Mouse (Mus musculus) thymus, adult 2 months (tissue): ENCODE measurements around the gene Mastl. TPM values are rescaled to one million over a fixed set of nuclear protein-coding genes. Genes with fewer than 3 reads are reported as not detected.

Experiments used
- DNase-seq: peaks from one replicate; pipeline ENCODE4 v3.0.0; 2021
- H3K27ac ChIP-seq: fragments of 200-500 bp; 2 replicates; pipeline ENCODE4 v1.5.1; 2012; ENCODE audit warnings: low read length, control low read depth; ENCODE audit not compliant: control insufficient read depth, insufficient read depth
- H3K27me3 ChIP-seq: fragments of 200-500 bp; 2 replicates; pipeline ENCODE4 v1.6.1; 2012; ENCODE audit warnings: mild to moderate bottlenecking, low read length, moderate library complexity, mixed read lengths; ENCODE audit not compliant: control insufficient read depth, insufficient read depth
- H3K36me3 ChIP-seq: fragments of 200-500 bp; 2 replicates; pipeline ENCODE4 v1.6.1; 2012; ENCODE audit warnings: mild to moderate bottlenecking, low read length, moderate library complexity; ENCODE audit not compliant: control insufficient read depth, insufficient read depth
- H3K4me1 ChIP-seq: fragments of 200-500 bp; replicated peaks from 2 replicates; pipeline ENCODE4 v1.6.1; 2012; ENCODE audit warnings: low read length; ENCODE audit not compliant: control insufficient read depth, insufficient read depth
- H3K4me3 ChIP-seq: fragments of 200-500 bp; 2 replicates; pipeline ENCODE4 v1.5.1; 2012; ENCODE audit warnings: mild to moderate bottlenecking, low read length, control low read depth, moderate library complexity; ENCODE audit not compliant: control insufficient read depth, insufficient read depth
- CTCF ChIP-seq: fragments of 200-500 bp; IDR thresholded peaks from 2 replicates; pipeline ENCODE4 v1.5.1; 2012; ENCODE audit warnings: mild to moderate bottlenecking, control low read depth, low read length, moderate library complexity, borderline replicate concordance; ENCODE audit not compliant: control insufficient read depth, poor library complexity, insufficient read depth; ENCODE audit errors: extremely low read depth
- POLR2A ChIP-seq: fragments of 200-500 bp; IDR thresholded peaks from 2 replicates; pipeline ENCODE4 v1.6.1; 2012; ENCODE audit warnings: mild to moderate bottlenecking, low read length, control low read depth, moderate library complexity; ENCODE audit not compliant: control insufficient read depth, poor library complexity, insufficient read depth; ENCODE audit errors: extremely low read depth
- WGBS: fragments of 180-500 bp; shearing (Covaris S2); methylation state at CpG from one replicate; pipeline ENCODE4 v1.1.7; 2018; 5-methylcytosine and 5-hydroxymethylcytosine counted together
- polyA plus RNA-seq: library from polyadenylated mRNA; depleted of rRNA; stranded (reverse); fragments of >200 nt; gene quantifications from 2 replicates; pipeline ENCODE4 v1.2.3, GENCODE M21; 2012

Mastl gene
- polyA plus RNA-seq, 1 experiment, result 1.6 TPM

DNA sequence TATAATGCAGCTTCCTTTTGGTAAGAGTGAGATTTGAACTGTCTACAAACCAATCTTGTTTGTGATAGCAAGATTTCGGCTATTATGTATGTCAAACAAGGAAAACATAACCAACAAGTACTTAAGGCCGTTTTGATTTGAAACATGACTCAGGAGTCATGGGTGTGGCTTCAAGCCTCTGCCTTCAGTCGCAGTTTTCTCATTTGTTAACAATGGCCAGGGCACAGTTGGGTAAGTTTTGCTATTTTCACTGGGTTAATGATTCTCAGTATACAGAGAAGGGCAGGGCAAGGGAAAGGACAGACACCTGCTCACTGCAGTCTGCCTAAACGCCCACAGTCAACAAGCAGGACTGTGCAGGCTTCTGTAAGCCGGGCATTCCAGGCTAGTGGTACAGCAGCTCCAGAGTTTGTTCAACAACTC lies 614 bp downstream of the Mastl start:
- WGBS, result 3% methylated on average over 5 of the region's 5 CpGs

DNA sequence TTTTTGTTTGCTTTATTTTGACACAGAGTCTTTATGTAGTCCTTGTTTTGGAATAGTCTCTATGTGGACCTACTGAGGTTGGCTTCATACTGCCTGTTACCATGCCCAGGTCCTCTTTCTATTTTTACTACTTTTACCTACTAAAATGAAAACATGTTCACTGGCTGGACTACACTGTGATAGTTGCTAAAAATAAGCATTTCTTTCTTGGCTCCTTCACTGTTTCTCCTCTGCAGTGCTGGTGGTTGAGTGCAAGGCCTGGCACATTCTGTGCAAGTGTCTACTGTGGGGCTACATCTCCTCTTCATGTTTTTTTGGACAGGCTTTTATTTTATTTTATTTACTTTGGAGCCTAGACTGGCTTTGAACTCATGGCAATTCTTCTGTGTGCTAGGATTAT lies 36.3 kb downstream of the Mastl start:
- TF ChIP-seq CTCF (no peak), POLR2A (no peak)
- Histone ChIP-seq H3K27ac (no peak overlapping the region), H3K36me3 (peaks cover 9% of the 10 kb centered on the region; the same call in 1 of the 2 replicates), H3K27me3 (no peaks in the 10 kb centered on the region), H3K4me3 (no peak overlapping the region), H3K4me1 (no peaks in the 10 kb centered on the region)
- no peak for DNase-seq

More for the DNA sequence above, 614 bp downstream of the Mastl start:
- Histone ChIP-seq H3K36me3 (no peaks in the 10 kb centered on the region), H3K27me3 (no peaks in the 10 kb centered on the region), H3K4me1 (peaks cover 8% of the 10 kb centered on the region), H3K27ac (no peak overlapping the region), H3K4me3 (peak overlapping the region; percentile 52)
- TF ChIP-seq CTCF (no peak), POLR2A (no peak)
- DNase-seq, result no peak

DNA sequence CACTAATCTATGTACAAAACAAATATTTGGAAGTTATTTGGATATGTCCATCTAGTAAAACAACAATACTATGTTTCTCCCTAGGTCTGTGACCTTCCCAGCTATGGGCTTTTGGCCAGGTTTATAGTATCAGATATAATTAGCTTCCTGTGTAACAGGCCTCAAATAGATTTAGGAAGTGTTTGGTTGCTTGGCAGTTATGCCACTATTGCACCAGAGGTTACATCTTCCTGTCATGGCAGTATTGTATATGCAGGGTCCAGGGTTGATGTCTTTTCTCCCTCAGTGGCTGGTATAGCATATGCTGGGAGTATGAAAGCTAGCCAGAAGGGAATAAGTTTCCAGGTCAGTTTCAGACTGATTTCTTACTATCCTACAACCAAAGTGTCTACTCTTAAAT lies 53.6 kb downstream of the Mastl start:
- TF ChIP-seq CTCF (no peak), POLR2A (no peak)
- Histone ChIP-seq H3K4me1 (no peaks in the 10 kb centered on the region), H3K36me3 (peaks cover 16% of the 10 kb centered on the region), H3K4me3 (no peak overlapping the region), H3K27me3 (no peaks in the 10 kb centered on the region), H3K27ac (no peak overlapping the region)
- DNase-seq, result no peak

DNA sequence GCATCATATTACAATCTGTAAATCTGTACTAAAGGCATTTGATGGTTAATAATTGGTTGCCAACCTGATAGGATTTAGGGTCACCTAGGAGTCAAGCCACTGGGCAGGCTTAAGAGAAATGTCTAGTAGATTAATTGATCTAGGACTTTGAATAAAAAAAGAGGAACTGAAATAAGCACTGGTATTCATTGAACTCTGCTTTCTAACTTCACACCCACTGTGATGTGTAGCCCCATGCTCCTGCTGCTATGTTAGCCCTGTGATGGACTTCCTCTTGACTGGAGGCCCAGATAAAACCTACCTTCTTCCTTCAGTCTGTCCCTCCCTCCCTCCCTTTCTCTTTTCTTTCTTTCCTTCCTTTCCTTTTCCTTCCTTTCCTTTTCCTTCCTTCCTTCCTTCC lies 58.8 kb downstream of the Mastl start:
- TF ChIP-seq CTCF, result no peak
- TF ChIP-seq POLR2A, result no peak
- Histone ChIP-seq H3K4me3 (no peak overlapping the region), H3K27ac (no peak overlapping the region), H3K36me3 (peaks cover 43% of the 10 kb centered on the region), H3K27me3 (no peaks in the 10 kb centered on the region), H3K4me1 (no peaks in the 10 kb centered on the region)
- DNase-seq, result no peak

DNA sequence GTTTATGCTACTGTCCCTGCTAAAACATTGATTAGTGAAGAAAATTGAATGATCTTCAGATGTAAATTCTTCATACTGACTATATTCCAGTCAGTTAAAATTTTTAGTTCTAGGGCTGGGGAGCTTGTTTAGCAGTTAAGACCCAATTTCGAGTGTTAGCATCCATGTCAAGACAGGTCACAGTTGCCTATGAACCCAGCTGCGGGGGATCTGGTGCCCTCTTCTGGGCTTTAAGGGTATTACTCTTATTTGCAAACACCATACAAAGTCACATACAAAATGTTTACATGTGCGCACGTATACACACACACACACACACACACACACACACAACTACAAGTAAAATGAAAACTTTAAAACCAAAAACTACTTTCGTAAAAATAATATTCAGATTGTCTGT lies 63.6 kb downstream of the Mastl start:
- Histone ChIP-seq H3K36me3 (peaks cover 51% of the 10 kb centered on the region), H3K27me3 (no peaks in the 10 kb centered on the region), H3K4me1 (no peaks in the 10 kb centered on the region), H3K27ac (no peak overlapping the region), H3K4me3 (no peak overlapping the region)
- 58% methylated on average over 5 of the region's 5 CpGs for WGBS
- DNase-seq, result peak; percentile 49
- TF ChIP-seq POLR2A (no peak), CTCF (no peak)

DNA sequence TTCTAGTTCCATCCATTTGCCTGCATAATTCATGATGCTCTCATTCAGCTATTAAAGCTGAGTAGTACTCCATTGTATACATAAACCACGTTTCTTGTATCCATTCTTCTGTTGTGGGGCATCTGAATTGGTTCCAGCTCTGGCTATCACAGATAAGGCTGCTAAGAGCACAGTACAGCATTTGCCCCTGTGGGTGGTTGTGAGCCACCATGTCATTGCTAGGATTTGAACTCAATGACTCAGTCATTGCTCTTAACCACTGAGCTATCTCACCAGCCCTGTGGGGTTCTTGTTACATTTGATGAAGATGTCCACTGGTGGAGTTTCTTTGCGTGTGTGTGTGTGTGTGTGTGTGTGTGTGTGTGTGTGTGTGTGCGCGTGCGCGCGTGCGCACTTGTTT lies 71.3 kb downstream of the Mastl start:
- H3K27me3 ChIP-seq, result no peaks in the 10 kb centered on the region
- no peaks in the 10 kb centered on the region for H3K4me1 ChIP-seq
- peaks cover 44% of the 10 kb centered on the region for H3K36me3 ChIP-seq
- no peak for TF ChIP-seq POLR2A
- TF ChIP-seq CTCF, result no peak
- WGBS, result 98% methylated on average over 8 of the region's 8 CpGs
- H3K4me3 ChIP-seq, result no peak overlapping the region
- no peak for DNase-seq
- H3K27ac ChIP-seq, result no peak overlapping the region

DNA sequence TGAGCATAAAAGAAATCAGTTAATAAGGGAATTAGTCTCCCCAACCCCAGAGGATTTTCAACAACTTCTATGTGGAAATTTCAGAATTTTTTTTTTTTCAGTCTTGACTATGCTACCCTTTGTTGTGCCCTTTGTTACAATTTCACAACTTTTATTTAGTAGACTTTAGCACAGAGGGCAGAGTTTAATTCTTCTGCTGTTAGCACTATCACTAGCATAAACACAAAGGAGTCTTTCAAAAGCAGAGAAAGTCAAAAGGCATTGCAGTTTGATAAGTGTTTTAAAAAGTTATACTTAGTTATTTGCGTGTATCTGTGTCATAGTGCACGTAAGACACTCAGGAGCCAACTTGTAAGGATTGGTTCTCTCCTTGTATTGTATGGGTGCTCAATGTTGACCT lies 77.2 kb downstream of the Mastl start:
- WGBS, result 93% methylated on average over 2 of the region's 2 CpGs
- TF ChIP-seq POLR2A (no peak), CTCF (no peak)
- Histone ChIP-seq H3K4me3 (no peak overlapping the region), H3K36me3 (peaks cover 61% of the 10 kb centered on the region), H3K27ac (no peak overlapping the region), H3K4me1 (no peaks in the 10 kb centered on the region), H3K27me3 (no peaks in the 10 kb centered on the region)
- no peak for DNase-seq
